Mouse (Mus musculus) gastrocnemius, postnatal 14 days (tissue): ENCODE data around the gene Palm2. TPM values are rescaled to one million over a fixed set of nuclear protein-coding genes. Genes with fewer than 3 reads are reported as not detected.

Source experiments
- DNase-seq: peaks from one replicate; pipeline ENCODE4 v3.0.0; 2021; ENCODE audit warnings: mixed read lengths
- intact Hi-C: fragments of 180-260 bp; cut with DNase I; formaldehyde crosslinking; loops from one replicate; pipeline ENCODE4 v1.15.1; 2025; ENCODE audit warnings: low total_unique reads
- total RNA-seq, 2 experiments: library from RNA; stranded (reverse); gene quantifications; 2 replicates each; pipeline ENCODE4 v1.2.3; 2021

The Palm2 gene
- total RNA-seq, 2 experiments from 2014 or later: 3.8 to 4.6 TPM

- DNase-seq: no peak
- intact Hi-C loops: no loop called here
These were observed 77.7 kb downstream of the Palm2 start for GRCm38 (mm10) chr4:57511734-57512133.

GRCm38 (mm10) chr4:57513241-57513933 lies 79.3 kb downstream of the Palm2 start:
- intact Hi-C loops: no loop called here
- DNase-seq: no peak

- no peak for DNase-seq
- intact Hi-C loops: no loop called here
These were observed 80.2 kb downstream of the Palm2 start for GRCm38 (mm10) chr4:57514003-57514937.

DNA sequence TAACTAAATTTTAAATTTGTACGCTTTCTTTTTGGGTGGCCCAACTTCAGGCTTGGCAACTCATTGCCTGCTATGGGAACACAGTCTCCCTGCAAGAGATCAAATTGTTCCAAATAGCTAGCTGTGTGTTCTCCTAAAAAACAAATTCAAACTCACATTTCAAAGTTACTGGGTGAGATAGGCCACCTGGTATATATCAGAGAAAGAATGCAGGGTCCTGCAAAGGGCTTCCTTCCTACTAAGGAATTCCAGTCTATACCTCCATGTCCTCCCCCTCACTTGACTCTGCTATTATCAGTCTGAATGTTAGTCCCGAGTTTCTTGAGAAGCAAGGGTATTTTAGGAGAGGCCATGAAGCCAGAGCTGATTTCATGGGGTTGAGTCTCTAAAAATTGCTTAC lies 81.3 kb downstream of the Palm2 start:
- no peak for DNase-seq
- intact Hi-C loops: no loop called here

GRCm38 (mm10) chr4:57523456-57523855 lies 89.4 kb downstream of the Palm2 start:
- intact Hi-C loops: no loop called here
- no peak for DNase-seq

DNA sequence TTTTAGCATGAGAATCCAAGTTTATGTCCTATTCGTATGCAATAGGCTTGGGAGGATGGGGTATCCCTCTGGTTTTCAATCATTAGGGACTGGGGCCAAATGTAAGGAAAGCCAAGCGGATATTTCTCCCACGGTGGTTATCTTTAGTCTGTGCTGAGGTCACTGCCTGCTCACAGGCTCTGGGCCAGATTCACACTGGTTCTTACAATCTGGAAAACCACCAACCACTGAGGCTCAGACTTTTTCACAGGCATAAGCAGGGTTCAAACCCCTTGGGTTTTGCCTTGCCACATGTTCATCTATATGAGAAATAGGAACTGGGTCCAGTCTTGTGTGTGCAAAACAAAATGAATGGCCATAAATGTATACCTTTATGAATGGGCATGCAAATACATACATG lies 90.4 kb downstream of the Palm2 start:
- intact Hi-C loops: no loop called here
- DNase-seq: no peak

- no peak for DNase-seq
- intact Hi-C loops: no loop called here
These were observed 91.4 kb downstream of the Palm2 start for GRCm38 (mm10) chr4:57525221-57526011.

- intact Hi-C loops: no loop called here
- DNase-seq: no peak
These were observed 94.2 kb downstream of the Palm2 start for GRCm38 (mm10) chr4:57528296-57528695.

- intact Hi-C loops: no loop called here
- DNase-seq: no peak
These were observed 99.6 kb downstream of the Palm2 start for GRCm38 (mm10) chr4:57533686-57534085.

- DNase-seq: no peak
- intact Hi-C loops: no loop called here
These were observed 100.2 kb downstream of the Palm2 start for GRCm38 (mm10) chr4:57534232-57534631.

DNA sequence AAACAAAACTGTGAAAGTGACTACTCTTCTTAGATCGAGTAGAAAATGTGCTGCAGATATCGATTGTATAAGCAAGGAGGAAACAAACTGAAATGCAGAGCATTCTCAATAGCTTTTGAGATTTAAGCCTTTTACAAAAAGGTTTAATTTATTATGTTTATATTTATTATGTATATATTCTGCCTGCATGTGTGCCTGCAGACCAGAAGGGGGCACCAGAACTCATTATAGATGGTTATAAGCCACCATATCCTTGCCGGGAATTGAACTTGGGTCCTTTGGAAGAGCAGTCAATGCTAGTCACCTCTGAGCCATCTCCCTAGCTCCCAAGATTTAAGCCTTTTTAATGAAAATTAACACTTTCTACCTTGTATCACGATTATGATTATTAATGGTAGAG lies 101.0 kb downstream of the Palm2 start:
- DNase-seq: no peak
- intact Hi-C loops: no loop called here

GRCm38 (mm10) chr4:57538029-57538688 lies 104.1 kb downstream of the Palm2 start:
- intact Hi-C loops: no loop called here
- no peak for DNase-seq

- DNase-seq: no peak
- intact Hi-C loops: no loop called here
These were observed 109.7 kb downstream of the Palm2 start for GRCm38 (mm10) chr4:57543692-57544256.

GRCm38 (mm10) chr4:57547785-57548184 lies 113.7 kb downstream of the Palm2 start:
- no peak for DNase-seq
- intact Hi-C loops: no loop called here

GRCm38 (mm10) chr4:57550216-57550615 lies 116.2 kb downstream of the Palm2 start:
- intact Hi-C loops: no loop called here
- no peak for DNase-seq

DNA sequence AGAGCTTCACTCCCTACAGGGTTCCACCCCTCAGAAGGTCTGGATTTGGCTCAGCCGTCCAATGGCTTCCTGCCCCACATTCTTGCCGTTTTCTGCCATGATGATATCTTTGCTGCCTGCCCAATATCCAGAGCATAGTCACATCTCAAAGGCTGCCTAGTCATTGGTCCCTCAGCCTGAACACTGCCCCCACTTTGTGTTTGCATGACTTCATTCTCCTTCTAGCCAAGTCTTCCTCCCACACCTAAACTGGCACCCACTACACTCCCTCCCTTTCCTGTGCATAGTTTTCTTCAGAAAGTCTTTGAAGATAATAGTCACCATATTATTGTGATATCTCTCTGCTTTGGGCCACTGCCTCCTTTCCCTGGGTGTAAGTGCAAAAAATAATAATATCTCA lies 123.1 kb downstream of the Palm2 start:
- intact Hi-C loops: no loop called here
- no peak for DNase-seq

- intact Hi-C loops: no loop called here
- DNase-seq: no peak
These were observed 125.4 kb downstream of the Palm2 start for GRCm38 (mm10) chr4:57559438-57559837.

- no peak for DNase-seq
- intact Hi-C loops: no loop called here
These were observed 126.0 kb downstream of the Palm2 start for GRCm38 (mm10) chr4:57560010-57560409.

- no peak for DNase-seq
- intact Hi-C loops: no loop called here
These were observed 127.0 kb downstream of the Palm2 start for GRCm38 (mm10) chr4:57561055-57561454.
